Mouse (Mus musculus) heart, postnatal 0 days (tissue): ENCODE measurements at regions not wholly inside any gene's neighbourhood (a gene's known extent, or its start where the extent isn't known, plus 50 kb on each side); places are given as distances from the start of the nearest gene placed in this dataset.

ENCODE experiments used
- CTCF ChIP-seq: IDR thresholded peaks from 2 replicates; pipeline ENCODE4 v1.5.1; 2016; ENCODE audit warnings: antibody characterized with exemption, control low read depth, low read depth
- EP300 ChIP-seq: IDR thresholded peaks from 2 replicates; pipeline ENCODE4 v1.6.1; 2016; ENCODE audit warnings: antibody characterized with exemption, low read depth

DNA sequence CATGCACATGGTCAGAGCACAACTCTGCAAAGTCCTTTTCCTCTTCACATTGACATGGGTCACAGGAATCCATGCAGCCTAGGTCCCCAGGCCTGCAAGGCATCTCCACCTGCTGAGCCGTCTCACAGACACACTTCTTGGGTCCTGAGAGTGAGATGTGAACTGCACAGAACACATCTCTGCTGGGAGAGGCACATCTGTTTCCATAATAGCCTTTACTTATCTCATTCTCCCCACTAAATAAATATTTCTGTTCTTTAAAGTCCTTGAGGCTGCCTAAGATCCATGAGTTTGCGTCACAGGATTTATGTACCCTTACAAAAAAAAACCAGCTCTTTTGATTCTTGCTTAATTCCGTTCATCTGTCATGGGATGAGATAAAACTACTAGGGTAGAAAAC lies 67.2 kb upstream of the Dapk1 start:
- TF ChIP-seq CTCF (no peak), EP300 (no peak)
